Mouse (Mus musculus) embryonic fibroblast, embryonic 13.5 days (primary cell): ENCODE results near the gene Cubn. TPM values are rescaled to one million over a fixed set of nuclear protein-coding genes. Genes with fewer than 3 reads are reported as not detected.

ENCODE experiments used
- H3K27ac ChIP-seq: 2 replicates; pipeline ENCODE4 v1.5.1; 2012; ENCODE audit warnings: low read length, control low read depth, inconsistent platforms; ENCODE audit not compliant: insufficient read depth
- H3K4me1 ChIP-seq: 2 replicates; pipeline ENCODE4 v1.6.1; 2011; ENCODE audit warnings: low read length; ENCODE audit not compliant: control insufficient read depth, insufficient read depth
- H3K4me3 ChIP-seq: 2 replicates; pipeline ENCODE4 v1.5.1; 2011; ENCODE audit warnings: mild to moderate bottlenecking, control low read depth, low read length; ENCODE audit not compliant: insufficient read depth
- CTCF ChIP-seq: IDR thresholded peaks from 2 replicates; pipeline ENCODE4 v1.5.1; 2011; ENCODE audit warnings: mild to moderate bottlenecking, control low read depth, low read length, moderate library complexity, borderline replicate concordance; ENCODE audit not compliant: insufficient read depth
- POLR2A ChIP-seq: IDR thresholded peaks from 2 replicates; pipeline ENCODE4 v1.6.1; 2011; ENCODE audit warnings: low read depth, mild to moderate bottlenecking, control low read depth, low read length, moderate library complexity
- polyA plus RNA-seq: library from polyadenylated mRNA; stranded (reverse); fragments of >200 nt; gene quantifications from 2 replicates; pipeline ENCODE4 v1.2.4, GENCODE M21; 2011; ENCODE audit warnings: low read depth; ENCODE audit not compliant: missing spikeins, insufficient read length

The Cubn gene
- polyA plus RNA-seq, 1 experiment = 0.81 TPM

DNA sequence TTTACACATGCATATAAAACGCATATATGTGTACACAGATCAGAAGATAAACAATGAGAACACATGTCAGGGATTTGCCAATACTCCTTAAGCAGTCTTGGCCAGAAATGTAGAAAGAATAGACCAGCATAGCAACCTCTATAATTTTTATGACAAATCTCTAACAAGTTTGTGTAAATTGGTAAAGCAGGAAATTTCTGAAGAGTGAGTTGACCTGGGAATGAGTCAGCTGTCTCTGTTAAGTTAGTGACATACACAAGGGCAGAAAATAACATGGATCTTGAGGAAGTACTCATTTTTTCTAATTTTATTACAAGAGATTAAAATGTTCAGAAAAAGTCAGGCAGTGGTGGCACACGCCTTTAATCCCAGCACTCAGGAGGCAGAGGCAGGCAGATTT, 34.6 kb upstream of the Cubn start:
- peaks cover 12% of the 10 kb centered on the region; the same call in 1 of the 2 replicates for H3K4me1 ChIP-seq
- H3K27ac ChIP-seq = peak overlapping the region; percentile 86; the same call in 1 of the 2 replicates
- no peak overlapping the region for H3K4me3 ChIP-seq
- no peak for TF ChIP-seq POLR2A
- TF ChIP-seq CTCF = no peak

DNA sequence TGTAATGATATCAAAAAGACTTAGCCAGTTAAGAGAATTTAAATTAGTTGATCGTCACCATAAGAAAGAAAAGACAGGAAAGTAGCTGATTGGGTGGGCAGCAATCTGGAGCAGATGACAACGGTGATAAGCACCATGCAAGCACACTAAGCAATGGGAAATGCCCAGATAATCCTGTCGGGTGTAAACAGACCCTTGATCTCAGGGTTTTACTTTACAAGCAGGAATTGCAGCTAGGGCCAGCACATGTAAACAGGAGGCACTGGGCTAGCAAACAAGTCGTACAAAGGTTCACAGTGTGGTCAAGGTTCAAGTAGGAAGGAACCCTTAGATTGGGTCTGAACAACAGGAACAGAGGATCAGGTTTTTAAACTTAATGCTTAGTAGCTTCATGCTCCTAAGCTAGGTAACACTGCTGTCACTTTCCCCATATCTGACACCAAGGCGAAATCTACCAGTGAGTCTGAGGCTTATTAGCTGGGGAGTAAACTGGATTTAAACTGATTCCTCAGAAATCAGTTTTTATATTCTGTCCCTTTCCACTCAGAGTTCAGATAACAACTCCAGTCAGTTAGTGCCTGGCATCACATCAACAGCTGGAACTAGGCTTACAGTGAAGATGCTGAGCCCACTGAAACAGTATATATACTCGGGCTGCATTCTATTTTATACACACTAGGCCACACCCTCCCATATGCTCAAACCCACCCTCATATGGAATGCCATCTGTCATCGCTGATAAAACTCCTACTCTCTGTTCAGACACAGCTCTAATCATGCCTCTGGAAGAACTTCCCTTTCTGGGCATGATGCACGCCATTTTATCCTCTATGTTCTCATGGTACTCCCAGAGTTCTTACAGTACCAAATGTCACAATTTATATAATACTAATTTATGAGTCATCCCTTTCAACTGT, 32.2 kb upstream of the Cubn start:
- no peak overlapping the region for H3K27ac ChIP-seq
- no peak overlapping the region for H3K4me3 ChIP-seq
- peaks cover 12% of the 10 kb centered on the region; the same call in 1 of the 2 replicates for H3K4me1 ChIP-seq
- no peak for TF ChIP-seq CTCF
- TF ChIP-seq POLR2A = no peak

DNA sequence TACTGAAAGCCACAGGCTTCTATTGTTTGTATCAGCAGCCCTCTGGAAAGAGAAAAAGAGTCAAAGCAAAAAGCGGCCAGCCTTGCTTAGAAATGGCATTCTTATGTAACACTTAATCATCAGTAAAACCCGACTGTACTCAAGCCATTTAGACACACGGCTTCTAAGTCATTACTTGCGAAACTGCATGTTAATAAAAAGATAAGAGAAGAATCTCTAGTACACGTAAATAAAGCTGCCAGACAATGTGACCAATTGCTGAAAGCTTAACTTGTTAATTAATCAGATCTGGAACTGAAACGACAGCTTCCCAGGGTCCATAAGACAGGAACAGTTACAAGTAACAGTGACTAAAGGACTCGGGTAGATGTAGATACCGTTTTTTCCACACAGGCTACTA, 30.5 kb upstream of the Cubn start:
- H3K4me3 ChIP-seq = no peak overlapping the region
- TF ChIP-seq POLR2A = no peak
- TF ChIP-seq CTCF = no peak
- H3K27ac ChIP-seq = no peak overlapping the region
- peaks cover 12% of the 10 kb centered on the region; the same call in 1 of the 2 replicates for H3K4me1 ChIP-seq

- TF ChIP-seq CTCF (no peak), POLR2A (no peak)
Measured at GRCm38 (mm10) chr2:13514949-13515348, 23.3 kb upstream of the Cubn start.

GRCm38 (mm10) chr2:13502717-13503116, 11.1 kb upstream of the Cubn start:
- no peak for TF ChIP-seq POLR2A
- TF ChIP-seq CTCF = no peak
- peaks cover 1% of the 10 kb centered on the region for H3K4me1 ChIP-seq
- H3K27ac ChIP-seq = no peak overlapping the region
- H3K4me3 ChIP-seq = no peak overlapping the region

More at GRCm38 (mm10) chr2:13514949-13515348, 23.3 kb upstream of the Cubn start:
- H3K4me3 ChIP-seq = no peak overlapping the region
- no peaks in the 10 kb centered on the region for H3K4me1 ChIP-seq
- no peak overlapping the region for H3K27ac ChIP-seq

DNA sequence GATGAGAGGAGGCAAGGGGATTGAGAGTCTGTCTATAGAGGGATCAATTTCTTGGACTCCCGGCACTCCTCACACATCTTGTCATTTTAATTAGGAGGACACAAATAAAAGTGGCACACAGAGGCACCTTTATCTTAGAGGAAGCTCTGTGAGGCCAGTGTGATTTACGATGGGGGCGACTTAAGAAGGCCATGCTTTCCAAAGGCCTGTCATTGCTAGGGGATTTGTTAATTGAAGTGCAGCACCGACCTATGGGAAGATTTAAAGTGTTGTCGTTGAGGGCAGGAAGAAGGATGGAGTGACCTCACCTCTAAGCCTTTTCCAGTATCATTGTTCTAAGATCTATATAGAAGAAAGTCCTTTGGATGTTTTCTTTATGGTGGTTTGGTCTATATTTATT, 9.9 kb upstream of the Cubn start:
- H3K4me3 ChIP-seq = no peak overlapping the region
- H3K27ac ChIP-seq = no peak overlapping the region
- TF ChIP-seq CTCF = no peak
- TF ChIP-seq POLR2A = no peak
- peaks cover 5% of the 10 kb centered on the region for H3K4me1 ChIP-seq

DNA sequence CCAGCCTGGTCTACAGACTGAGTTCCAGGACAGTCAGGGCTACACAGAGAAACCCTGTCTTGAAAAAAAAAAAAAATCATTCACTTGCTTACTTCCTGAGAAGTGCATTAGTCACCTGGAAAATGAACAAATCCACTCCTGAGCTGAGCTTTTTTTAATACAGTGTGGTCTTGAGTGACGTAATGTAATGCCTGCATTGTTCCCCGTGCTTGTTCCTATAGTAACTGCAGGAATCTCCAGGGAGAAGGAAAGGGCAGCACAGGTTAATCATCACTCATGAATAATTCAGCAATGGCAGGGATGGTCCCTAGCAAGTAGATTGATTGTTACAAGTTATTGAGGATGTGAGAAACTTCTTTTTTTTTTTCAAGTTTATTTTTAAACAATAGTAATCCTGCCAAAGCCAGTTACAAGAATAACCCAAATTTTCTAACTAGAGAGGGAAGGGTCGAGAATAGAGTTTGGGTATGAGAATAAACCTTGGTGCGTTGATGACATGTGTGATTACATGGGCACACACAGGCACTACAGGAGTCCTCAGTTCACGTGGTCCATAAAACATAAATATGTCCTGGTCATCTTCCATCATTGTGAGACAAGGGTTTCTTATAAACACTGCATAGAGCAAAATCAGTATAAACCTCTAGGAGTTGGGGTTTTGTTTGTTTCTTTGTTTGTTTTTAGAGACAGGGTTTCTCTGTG, 8.8 kb upstream of the Cubn start:
- no peak overlapping the region for H3K4me3 ChIP-seq
- H3K4me1 ChIP-seq = peaks cover 5% of the 10 kb centered on the region
- H3K27ac ChIP-seq = no peak overlapping the region
- TF ChIP-seq POLR2A = no peak
- TF ChIP-seq CTCF = no peak

- Histone ChIP-seq H3K27ac (no peak overlapping the region), H3K4me1 (peaks cover 5% of the 10 kb centered on the region), H3K4me3 (no peak overlapping the region)
- TF ChIP-seq CTCF (no peak), POLR2A (no peak)
Measured at GRCm38 (mm10) chr2:13499196-13499595, 7.6 kb upstream of the Cubn start.

GRCm38 (mm10) chr2:13496087-13496486, 4.5 kb upstream of the Cubn start:
- H3K27ac ChIP-seq = no peak overlapping the region
- TF ChIP-seq CTCF (no peak), POLR2A (no peak)
- no peak overlapping the region for H3K4me3 ChIP-seq
- H3K4me1 ChIP-seq = peaks cover 8% of the 10 kb centered on the region

- H3K4me3 ChIP-seq = no peak overlapping the region
- peaks cover 8% of the 10 kb centered on the region for H3K4me1 ChIP-seq
- TF ChIP-seq CTCF (no peak), POLR2A (no peak)
- no peak overlapping the region for H3K27ac ChIP-seq
Measured at GRCm38 (mm10) chr2:13492927-13493326, 1.3 kb upstream of the Cubn start.
